Mouse (Mus musculus) thymus, postnatal 14 days (tissue): ENCODE data around the gene Itga6.

Experiments used
- DNase-seq: peaks from one replicate; pipeline ENCODE4 v3.0.0; 2021

Gene Itga6

GRCm38 (mm10) chr2:71734792-71735392 is 10.5 kb upstream of the Itga6 start:
- peak; percentile 23 for DNase-seq

GRCm38 (mm10) chr2:71735541-71736159 is 9.8 kb upstream of the Itga6 start:
- DNase-seq, result peak; percentile 22

DNA sequence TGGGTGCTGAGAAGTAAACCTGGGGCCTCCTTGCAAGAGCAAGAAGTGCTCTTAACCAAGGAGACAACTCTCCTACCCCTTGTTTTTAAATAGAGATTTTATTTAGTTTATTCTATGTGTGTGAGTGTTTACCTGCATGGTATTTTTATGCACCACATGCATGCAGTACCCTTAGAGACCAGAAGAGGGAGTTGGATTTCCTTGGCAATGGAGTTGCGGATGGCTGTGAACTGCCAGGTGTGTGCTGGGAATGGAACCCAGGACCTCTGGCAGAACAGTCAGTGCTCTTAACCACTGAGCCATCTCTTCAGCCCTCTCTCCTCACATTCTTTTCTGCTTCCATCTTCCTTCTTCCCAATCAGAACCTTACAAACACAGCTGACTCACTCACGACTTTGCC is 9.2 kb upstream of the Itga6 start:
- peak; percentile 37 for DNase-seq

- DNase-seq, result no peak
Observed at GRCm38 (mm10) chr2:71739173-71739860, 6.1 kb upstream of the Itga6 start.

DNA sequence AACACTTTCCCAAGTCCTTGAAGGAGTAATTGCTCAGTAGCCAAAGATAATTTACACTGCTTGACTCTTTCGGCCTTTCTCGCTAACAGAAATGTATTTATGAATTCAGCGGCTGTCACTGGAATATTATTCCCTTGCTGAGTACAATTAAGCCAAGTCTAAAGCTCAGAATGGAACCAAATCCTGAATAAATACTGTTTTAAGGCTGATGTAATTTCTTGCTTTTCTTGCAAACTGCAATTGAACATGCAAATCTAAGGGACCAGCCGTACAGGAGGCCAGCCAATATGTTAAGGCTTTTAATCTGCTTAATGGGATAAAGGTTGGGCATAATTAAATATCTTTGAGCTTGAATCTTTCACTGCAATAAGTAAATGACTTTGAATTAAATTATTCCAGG is 2.9 kb upstream of the Itga6 start:
- DNase-seq, result no peak

DNA sequence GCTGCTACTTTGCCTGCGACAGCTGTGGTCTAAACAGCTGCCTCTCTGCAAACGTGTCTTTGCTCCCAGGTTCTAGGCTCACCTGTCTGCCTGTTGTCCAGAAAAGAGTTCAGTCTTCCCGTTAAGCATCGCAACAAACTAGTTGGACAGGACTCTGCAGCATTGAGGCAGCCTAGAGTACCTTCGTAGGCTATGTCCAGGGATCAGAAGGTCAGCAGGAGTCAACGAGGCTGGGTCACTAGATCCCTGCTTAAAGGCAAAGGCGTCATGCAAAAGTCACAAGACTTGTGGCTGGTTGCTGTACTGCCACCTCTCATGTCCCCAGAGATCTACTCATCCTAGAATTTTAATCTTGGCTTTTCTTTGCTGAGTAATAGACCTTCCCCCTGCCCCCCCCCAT is 2.0 kb upstream of the Itga6 start:
- DNase-seq, result no peak

DNA sequence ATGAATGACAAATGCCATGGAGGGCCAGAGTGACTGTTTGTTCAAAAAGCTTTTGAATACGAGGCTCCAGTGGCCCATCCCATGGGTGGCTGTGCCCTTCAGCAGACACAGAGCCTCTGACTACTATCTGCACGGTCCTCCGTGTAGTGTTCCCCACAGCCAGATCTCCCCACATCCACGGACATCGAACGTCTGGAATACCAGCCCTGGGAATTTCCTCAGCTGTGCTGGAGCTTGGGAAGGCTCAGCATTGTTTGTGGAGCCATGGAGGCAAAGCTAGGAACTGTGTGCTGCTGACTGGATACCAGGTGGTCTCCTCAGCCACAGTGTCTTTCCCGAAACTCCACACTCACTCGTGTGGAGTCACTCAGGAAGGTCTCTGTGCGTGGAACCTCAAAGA is 1.1 kb upstream of the Itga6 start:
- DNase-seq, result no peak

GRCm38 (mm10) chr2:71744861-71745507 is 432 bp upstream of the Itga6 start:
- no peak for DNase-seq

DNA sequence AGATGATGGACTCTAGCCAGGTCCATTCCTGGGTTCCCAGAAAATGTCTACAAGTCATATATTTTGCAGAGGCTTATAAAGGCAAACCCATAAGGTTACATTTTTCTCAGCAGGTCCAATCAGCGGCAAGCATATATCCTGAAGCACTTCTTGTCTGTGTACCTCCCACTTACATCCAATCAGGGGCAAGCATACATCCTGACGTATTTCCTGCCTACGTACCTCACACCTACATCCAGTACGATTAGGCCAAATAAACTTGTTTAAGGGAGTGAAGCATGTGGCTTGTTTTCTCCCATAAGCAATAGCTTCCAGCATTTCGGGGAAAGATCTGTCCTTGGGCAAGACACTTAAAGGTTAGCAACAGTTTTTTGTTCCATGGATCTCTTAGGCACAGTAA is 3.0 kb downstream of the Itga6 start:
- DNase-seq, result no peak

DNA sequence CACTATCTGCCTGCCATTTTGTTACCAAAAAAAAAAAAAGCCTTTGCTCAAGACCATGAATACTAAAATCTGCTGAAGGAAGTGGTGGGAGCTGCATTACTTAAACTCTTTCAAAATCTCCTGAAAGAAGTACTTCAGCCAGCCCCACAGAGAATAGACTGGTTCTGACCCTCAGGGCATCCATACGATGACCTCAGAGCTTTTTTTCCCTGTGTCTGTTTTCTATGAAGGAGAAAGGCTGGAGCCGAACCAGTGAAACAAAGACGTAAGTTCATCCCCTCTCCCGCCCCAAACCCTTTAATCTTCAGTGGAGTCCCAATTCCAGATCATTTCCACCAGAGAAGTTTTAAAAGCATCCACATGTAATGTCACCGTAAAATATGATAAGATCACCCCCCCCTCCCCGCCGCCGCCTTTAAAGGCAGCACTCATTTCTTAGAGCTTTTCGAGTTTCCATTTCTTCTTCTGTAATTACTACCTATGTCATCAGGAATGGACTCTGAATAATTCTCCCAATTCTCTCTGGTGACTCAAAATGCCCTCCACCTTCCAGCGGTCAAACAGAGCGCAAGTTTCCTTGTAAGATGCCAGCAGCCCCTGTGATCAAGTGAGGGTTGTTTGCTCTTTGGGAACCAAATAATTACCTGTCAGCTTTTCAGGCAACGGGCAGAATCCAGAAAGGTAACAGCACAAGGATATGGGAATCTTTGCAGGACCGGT is 4.1 kb downstream of the Itga6 start:
- no peak for DNase-seq

GRCm38 (mm10) chr2:71750087-71750453 is 4.7 kb downstream of the Itga6 start:
- no peak for DNase-seq

DNA sequence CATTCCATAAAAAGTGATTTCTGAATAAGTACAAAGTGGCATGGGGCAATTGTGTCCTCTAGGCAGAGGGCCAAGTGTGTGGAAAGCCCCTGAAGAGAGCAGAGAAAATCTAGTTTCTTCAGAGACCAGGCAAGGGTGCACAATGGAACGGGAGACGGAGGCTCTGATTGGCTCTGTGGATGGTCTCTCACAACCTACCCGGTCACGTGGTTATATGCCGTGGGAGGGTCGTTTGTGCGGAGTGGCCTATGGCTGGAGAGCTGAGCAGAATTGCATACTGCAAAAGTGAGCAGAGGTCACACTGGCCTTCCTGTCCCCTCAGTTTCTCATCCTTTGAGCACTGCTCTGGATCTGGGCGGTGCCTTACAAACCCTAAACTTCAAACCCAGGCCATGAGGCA is 5.9 kb downstream of the Itga6 start:
- DNase-seq, result no peak

DNA sequence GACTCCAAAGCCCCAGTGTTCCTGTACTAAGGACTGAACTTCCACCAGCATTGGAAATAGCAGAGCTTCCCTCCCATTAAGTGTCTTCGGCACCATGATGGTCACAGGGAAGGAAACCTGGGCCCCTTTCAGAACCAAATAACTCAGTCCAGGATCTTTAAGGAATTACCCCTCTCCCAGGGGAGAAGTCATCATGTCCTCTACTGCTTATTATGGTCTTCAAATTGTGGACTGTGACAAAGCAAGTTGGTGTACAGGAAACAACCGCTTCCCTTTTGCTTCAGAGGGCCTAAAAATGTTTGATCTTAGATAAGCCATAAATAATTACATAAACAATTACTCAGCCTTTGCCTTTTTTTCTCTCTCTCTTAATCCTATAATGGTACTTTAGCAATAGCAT is 6.4 kb downstream of the Itga6 start:
- no peak for DNase-seq

- no peak for DNase-seq
Observed at GRCm38 (mm10) chr2:71752383-71752782, 7.0 kb downstream of the Itga6 start.

- no peak for DNase-seq
Observed at GRCm38 (mm10) chr2:71753161-71753560, 7.7 kb downstream of the Itga6 start.

DNA sequence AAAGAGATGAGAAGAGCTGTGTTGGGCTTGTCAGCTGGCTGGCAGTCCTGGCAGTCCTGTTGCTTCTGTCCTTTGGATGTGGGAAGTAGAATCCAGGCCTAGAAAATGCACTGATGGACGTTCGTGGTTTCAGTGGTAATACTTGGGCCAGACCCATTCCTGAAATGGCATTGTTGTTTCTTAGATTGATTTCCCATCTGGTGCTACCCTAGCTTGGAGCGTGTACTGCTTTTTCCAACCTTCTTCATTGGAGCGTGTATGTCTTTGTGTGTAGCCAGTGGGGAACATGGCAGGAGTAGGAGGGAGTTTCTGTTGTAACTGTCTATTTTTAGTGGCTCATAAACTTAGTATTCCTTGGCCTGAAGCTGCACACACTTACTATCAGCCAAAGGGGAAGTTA is 10.3 kb downstream of the Itga6 start:
- DNase-seq, result no peak

DNA sequence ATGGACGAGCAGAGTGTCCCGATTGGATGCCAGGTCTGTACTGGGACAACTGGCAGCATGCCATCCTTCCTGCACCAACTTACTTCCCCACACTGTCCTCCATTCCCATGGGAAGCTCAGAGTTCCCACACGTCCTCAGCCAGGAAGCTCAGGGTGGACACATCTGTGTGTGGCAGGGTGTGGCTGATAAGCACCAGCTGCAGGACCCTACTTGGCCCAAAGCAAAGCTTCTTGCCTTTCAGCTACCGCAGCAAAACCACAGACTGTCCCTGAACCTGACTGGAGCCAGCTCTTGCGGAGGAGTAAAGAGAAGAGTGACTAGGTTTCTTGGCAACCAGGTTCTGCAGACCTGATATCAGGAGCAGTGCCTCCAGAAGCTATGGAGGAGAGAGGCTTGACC is 11.7 kb downstream of the Itga6 start:
- DNase-seq, result no peak

DNA sequence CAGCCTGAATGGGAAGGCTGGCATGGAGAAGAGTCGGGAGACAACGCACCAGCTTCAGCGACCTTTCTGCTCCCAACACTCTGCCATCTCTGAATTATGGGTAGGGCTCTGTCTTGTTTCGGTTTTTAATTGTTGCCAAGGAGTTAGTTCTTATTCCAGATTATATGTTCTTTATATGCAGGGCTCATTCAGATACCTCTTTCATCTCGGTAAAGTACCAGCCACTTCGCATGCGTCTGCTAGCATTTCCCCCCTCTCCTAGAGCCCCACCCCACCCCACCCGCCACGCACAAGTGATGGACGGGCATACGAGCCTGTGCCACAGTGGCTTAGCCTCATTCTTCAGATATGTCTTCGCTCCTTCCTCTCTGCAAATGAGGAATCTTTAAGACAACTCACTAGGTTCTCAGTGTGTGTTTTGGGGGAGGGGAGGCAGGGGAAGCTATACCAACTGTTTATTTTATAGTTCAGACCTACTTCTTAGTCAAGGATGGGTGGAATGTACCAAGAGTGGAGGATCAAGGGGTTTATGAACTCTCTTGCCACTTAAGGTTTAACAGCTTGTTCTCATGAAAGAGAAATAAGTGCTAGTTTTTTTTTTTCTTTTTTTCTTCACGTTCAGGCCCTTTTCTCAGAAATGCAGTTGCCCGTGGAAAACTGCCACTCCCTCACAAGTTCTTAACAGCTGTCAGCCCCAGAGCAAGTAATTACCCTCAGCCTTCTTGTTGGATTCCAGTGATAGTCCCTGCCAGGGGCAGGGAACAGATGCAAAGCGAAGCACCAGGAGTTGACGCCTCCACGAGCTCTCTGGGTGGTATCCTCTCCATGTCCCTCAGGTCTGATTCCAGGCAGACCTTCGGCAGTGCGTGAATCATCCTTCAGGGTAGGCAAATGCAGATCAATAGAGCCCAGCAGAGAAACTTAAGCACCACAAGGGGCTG is 13.4 kb downstream of the Itga6 start:
- peak; percentile 16 for DNase-seq

GRCm38 (mm10) chr2:71760091-71760490 is 14.7 kb downstream of the Itga6 start:
- no peak for DNase-seq

DNA sequence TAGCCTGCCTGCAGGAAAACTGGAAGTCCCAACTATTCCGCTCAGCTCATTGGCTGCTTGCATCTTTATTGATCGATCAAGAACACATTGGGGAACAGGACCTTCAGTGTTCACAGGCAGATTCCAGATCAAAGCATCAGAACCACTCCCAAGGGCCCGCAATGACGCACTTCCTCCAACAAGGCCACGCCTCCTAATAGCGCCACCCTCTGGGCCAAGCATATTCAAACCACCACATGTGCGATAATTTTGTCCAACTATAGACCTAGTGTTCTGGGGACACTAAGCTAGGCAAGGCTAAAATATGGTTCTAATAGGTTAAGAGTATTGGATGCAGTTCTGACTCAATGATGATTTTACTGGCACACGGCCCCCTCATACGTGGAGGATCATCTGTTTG is 15.7 kb downstream of the Itga6 start:
- no peak for DNase-seq

- DNase-seq, result no peak
Observed at GRCm38 (mm10) chr2:71764525-71764924, 19.1 kb downstream of the Itga6 start.
